Mouse (Mus musculus): ENCODE measurements around the gene Lmntd1. TPM values are rescaled to one million over a fixed set of nuclear protein-coding genes. Genes with fewer than 3 reads are reported as not detected.

Gene Lmntd1
- polyA plus RNA-seq (2015; fragmentation: Nextera tagmentation; extraction: Ambion mirVana): 0.78 and 1.3 TPM in 2 replicates

GRCm38 (mm10) chr6:145614219-145614618, at the start of gene Lmntd1:
Gene Lmntd1 (minus strand): TSS chr6:145614319.
- no peak within 1 kb of the TSS for H3K9ac ChIP-seq (replicated peaks)
- 90% methylated on average over 7 of the region's 7 CpGs for WGBS
- H3K4me3 ChIP-seq (replicated peaks): no peak within 1 kb of the TSS
- H3K9me3 ChIP-seq: no peaks in the 10 kb centered on the region
- no peak within 1 kb of the TSS for H3K27ac ChIP-seq
- no peaks in the 10 kb centered on the region for H3K36me3 ChIP-seq
- no peak for ATAC-seq
- H3K27me3 ChIP-seq: no peaks in the 10 kb centered on the region
- peaks cover 4% of the 10 kb centered on the region; the same call in 1 of the 2 replicates for H3K4me1 ChIP-seq (replicated peaks)
- H3K4me2 ChIP-seq (replicated peaks): no peak within 1 kb of the TSS

GRCm38 (mm10) chr6:145660943-145661342, 46.8 kb upstream of the Lmntd1 start:
- WGBS: 87% methylated on average over 11 of the region's 11 CpGs
- H3K4me3 ChIP-seq (replicated peaks): no peak overlapping the region

GRCm38 (mm10) chr6:145659116-145659515, 45.0 kb upstream of the Lmntd1 start:
- no peak for ATAC-seq
- Histone ChIP-seq H3K9ac (replicated peaks) (no peak overlapping the region), H3K27ac (no peak overlapping the region), H3K4me1 (replicated peaks) (peaks cover 12% of the 10 kb centered on the region), H3K9me3 (no peaks in the 10 kb centered on the region), H3K4me2 (replicated peaks) (no peak overlapping the region), H3K4me3 (replicated peaks) (no peak overlapping the region), H3K36me3 (no peaks in the 10 kb centered on the region), H3K27me3 (no peaks in the 10 kb centered on the region)
- 81% methylated on average over 6 of the region's 6 CpGs for WGBS

More at GRCm38 (mm10) chr6:145660943-145661342, 46.8 kb upstream of the Lmntd1 start:
- H3K4me1 ChIP-seq (replicated peaks): peaks cover 10% of the 10 kb centered on the region
- no peak overlapping the region for H3K27ac ChIP-seq
- H3K4me2 ChIP-seq (replicated peaks): no peak overlapping the region
- H3K36me3 ChIP-seq: no peaks in the 10 kb centered on the region
- H3K27me3 ChIP-seq: no peaks in the 10 kb centered on the region
- H3K9me3 ChIP-seq: no peaks in the 10 kb centered on the region
- ATAC-seq: no peak
- no peak overlapping the region for H3K9ac ChIP-seq (replicated peaks)

- H3K27ac ChIP-seq: no peak overlapping the region
- H3K4me2 ChIP-seq (replicated peaks): no peak overlapping the region
- 74% methylated on average over 15 of the region's 15 CpGs for WGBS
- H3K27me3 ChIP-seq: no peaks in the 10 kb centered on the region
- H3K9ac ChIP-seq (replicated peaks): no peak overlapping the region
- ATAC-seq: no peak
- no peaks in the 10 kb centered on the region for H3K9me3 ChIP-seq
- H3K4me3 ChIP-seq (replicated peaks): no peak overlapping the region
- no peaks in the 10 kb centered on the region for H3K36me3 ChIP-seq
- peaks cover 14% of the 10 kb centered on the region for H3K4me1 ChIP-seq (replicated peaks)
Measured at GRCm38 (mm10) chr6:145656740-145657591, 42.8 kb upstream of the Lmntd1 start.

GRCm38 (mm10) chr6:145655678-145656077, 41.6 kb upstream of the Lmntd1 start:
- no peaks in the 10 kb centered on the region for H3K9me3 ChIP-seq
- no peaks in the 10 kb centered on the region for H3K36me3 ChIP-seq
- H3K27ac ChIP-seq: no peak overlapping the region
- no peak overlapping the region for H3K4me3 ChIP-seq (replicated peaks)
- no peak overlapping the region for H3K9ac ChIP-seq (replicated peaks)
- ATAC-seq: no peak
- 81% methylated on average over 1 of the region's 1 CpGs for WGBS
- H3K27me3 ChIP-seq: no peaks in the 10 kb centered on the region
- peaks cover 14% of the 10 kb centered on the region for H3K4me1 ChIP-seq (replicated peaks)
- H3K4me2 ChIP-seq (replicated peaks): no peak overlapping the region

GRCm38 (mm10) chr6:145654062-145654836, 40.1 kb upstream of the Lmntd1 start:
- H3K36me3 ChIP-seq: no peaks in the 10 kb centered on the region
- H3K9me3 ChIP-seq: no peaks in the 10 kb centered on the region
- ATAC-seq: peak; percentile 77
- peak overlapping the region; percentile 5; the same call in 1 of the 2 replicates for H3K27ac ChIP-seq
- WGBS: 67% methylated on average over 8 of the region's 8 CpGs
- H3K9ac ChIP-seq (replicated peaks): no peak overlapping the region
- H3K4me3 ChIP-seq (replicated peaks): no peak overlapping the region
- H3K27me3 ChIP-seq: no peaks in the 10 kb centered on the region
- H3K4me2 ChIP-seq (replicated peaks): no peak overlapping the region
- H3K4me1 ChIP-seq (replicated peaks): peaks cover 14% of the 10 kb centered on the region

- no peaks in the 10 kb centered on the region for H3K36me3 ChIP-seq
- H3K9me3 ChIP-seq: no peaks in the 10 kb centered on the region
- H3K4me1 ChIP-seq (replicated peaks): peaks cover 14% of the 10 kb centered on the region
- 73% methylated on average over 5 of the region's 5 CpGs for WGBS
- H3K4me3 ChIP-seq (replicated peaks): no peak overlapping the region
- no peaks in the 10 kb centered on the region for H3K27me3 ChIP-seq
- no peak overlapping the region for H3K9ac ChIP-seq (replicated peaks)
- peak; percentile 67; the same call in 1 of the 2 replicates for ATAC-seq
- no peak overlapping the region for H3K4me2 ChIP-seq (replicated peaks)
- H3K27ac ChIP-seq: peak overlapping the region; percentile 5; the same call in 1 of the 2 replicates
Measured at GRCm38 (mm10) chr6:145653626-145654025, 39.5 kb upstream of the Lmntd1 start.

- no peak for ATAC-seq
- H3K4me1 ChIP-seq (replicated peaks): peaks cover 11% of the 10 kb centered on the region
Measured at GRCm38 (mm10) chr6:145652986-145653385, 38.9 kb upstream of the Lmntd1 start.

GRCm38 (mm10) chr6:145651976-145652375, 37.9 kb upstream of the Lmntd1 start:
- no peaks in the 10 kb centered on the region for H3K9me3 ChIP-seq
- no peaks in the 10 kb centered on the region for H3K27me3 ChIP-seq
- no peak overlapping the region for H3K4me3 ChIP-seq (replicated peaks)
- peaks cover 11% of the 10 kb centered on the region for H3K4me1 ChIP-seq (replicated peaks)
- no peaks in the 10 kb centered on the region for H3K36me3 ChIP-seq
- no peak for ATAC-seq
- H3K4me2 ChIP-seq (replicated peaks): no peak overlapping the region
- H3K27ac ChIP-seq: no peak overlapping the region
- 82% methylated on average over 2 of the region's 2 CpGs for WGBS
- no peak overlapping the region for H3K9ac ChIP-seq (replicated peaks)

More at GRCm38 (mm10) chr6:145652986-145653385, 38.9 kb upstream of the Lmntd1 start:
- Histone ChIP-seq H3K4me3 (replicated peaks) (no peak overlapping the region), H3K36me3 (no peaks in the 10 kb centered on the region), H3K27me3 (no peaks in the 10 kb centered on the region), H3K9ac (replicated peaks) (no peak overlapping the region), H3K4me2 (replicated peaks) (no peak overlapping the region), H3K9me3 (no peaks in the 10 kb centered on the region), H3K27ac (no peak overlapping the region)
- WGBS: 82% methylated on average over 5 of the region's 5 CpGs

GRCm38 (mm10) chr6:145640971-145641506, 26.9 kb upstream of the Lmntd1 start:
- Histone ChIP-seq H3K27me3 (no peaks in the 10 kb centered on the region), H3K36me3 (no peaks in the 10 kb centered on the region), H3K4me3 (replicated peaks) (no peak overlapping the region), H3K9me3 (peaks cover 3% of the 10 kb centered on the region; the same call in 1 of the 2 replicates), H3K4me1 (replicated peaks) (no peaks in the 10 kb centered on the region), H3K4me2 (replicated peaks) (no peak overlapping the region), H3K27ac (no peak overlapping the region), H3K9ac (replicated peaks) (no peak overlapping the region)
- no peak for ATAC-seq
- 92% methylated on average over 4 of the region's 4 CpGs for WGBS

- 80% methylated on average over 6 of the region's 6 CpGs for WGBS
- Histone ChIP-seq H3K36me3 (no peaks in the 10 kb centered on the region), H3K4me3 (replicated peaks) (no peak overlapping the region), H3K9me3 (peaks cover 3% of the 10 kb centered on the region; the same call in 1 of the 2 replicates), H3K27me3 (no peaks in the 10 kb centered on the region), H3K4me1 (replicated peaks) (no peaks in the 10 kb centered on the region), H3K4me2 (replicated peaks) (no peak overlapping the region), H3K27ac (no peak overlapping the region), H3K9ac (replicated peaks) (no peak overlapping the region)
- ATAC-seq: no peak
Measured at GRCm38 (mm10) chr6:145638248-145638647, 24.1 kb upstream of the Lmntd1 start.

- no peak overlapping the region for H3K4me2 ChIP-seq (replicated peaks)
- ATAC-seq: no peak
- peaks cover 7% of the 10 kb centered on the region for H3K9me3 ChIP-seq
- WGBS: 89% methylated on average over 4 of the region's 4 CpGs
- no peaks in the 10 kb centered on the region for H3K27me3 ChIP-seq
- no peaks in the 10 kb centered on the region for H3K4me1 ChIP-seq (replicated peaks)
- no peaks in the 10 kb centered on the region for H3K36me3 ChIP-seq
- H3K27ac ChIP-seq: no peak overlapping the region
- no peak overlapping the region for H3K9ac ChIP-seq (replicated peaks)
- no peak overlapping the region for H3K4me3 ChIP-seq (replicated peaks)
Measured at GRCm38 (mm10) chr6:145636682-145637081, 22.6 kb upstream of the Lmntd1 start.

Data from midbrain, embryonic 13.5 days (tissue).